Mouse (Mus musculus): ENCODE data around the gene Nhlrc1. TPM values are rescaled to one million over a fixed set of nuclear protein-coding genes. Genes with fewer than 3 reads are reported as not detected.

The Nhlrc1 gene
- total RNA-seq, 2 experiments from 2014 or later: 17.2 to 18.8 TPM

Other genes with a start within 250 kb of the Nhlrc1 start
- 10 to 100 TPM; 17.7 to 18.1 TPM for gene Kif13a, start 85.0 kb downstream of the Nhlrc1 start, total RNA-seq (2021)
- gene Kdm1b, start 28.6 kb upstream of the Nhlrc1 start, total RNA-seq (2021): 1 to 10 TPM; 5.7 to 8.7 TPM
- 10 to 100 TPM in 1 of 2 experiments, 1 to 10 TPM in 1; 7.3 to 10.4 TPM for gene Tpmt, start 29.9 kb upstream of the Nhlrc1 start, total RNA-seq (2021)
- 10 to 100 TPM; 47.7 to 48.5 TPM for gene Dek, start 91.4 kb upstream of the Nhlrc1 start, total RNA-seq (2021)
- 10 to 100 TPM; 19.1 to 21.0 TPM for gene Rnf144b, start 107.8 kb upstream of the Nhlrc1 start, total RNA-seq (2021)